Mouse (Mus musculus) stomach, postnatal 0 days (tissue): ENCODE measurements at regions not wholly inside any gene's neighbourhood (a gene's known extent, or its start where the extent isn't known, plus 50 kb on each side); places are given as distances from the start of the nearest gene placed in this dataset.

ENCODE experiments used
- CTCF ChIP-seq: IDR thresholded peaks from 2 replicates; pipeline ENCODE4 v1.5.1; 2016; ENCODE audit warnings: antibody characterized with exemption, low read depth, mild to moderate bottlenecking, moderate library complexity
- EP300 ChIP-seq: optimal IDR thresholded peaks from 2 replicates; pipeline ENCODE3; 2016; ENCODE audit warnings: antibody characterized with exemption

GRCm38 (mm10) chr5:7457102-7457501 is 112.5 kb upstream of the Zfp804b start:
- TF ChIP-seq CTCF (no peak), EP300 (no peak)
